Mouse (Mus musculus) liver, embryonic 11.5 days (tissue): ENCODE measurements at regions not wholly inside any gene's neighbourhood (a gene's known extent, or its start where the extent isn't known, plus 50 kb on each side); places are given as distances from the start of the nearest gene placed in this dataset.

Source experiments
- ATAC-seq: fragments of 200-750 bp; cut with Nextera tagmentation; replicated peaks from 2 replicates; pipeline ENCODE4 v1.8.0; 2017; ENCODE audit warnings: moderate number of reproducible peaks, mild to moderate bottlenecking, moderate TSS enrichment, moderate library complexity; ENCODE audit not compliant: low FRiP score
- DNase-seq: peaks from one replicate; pipeline ENCODE4 v3.0.0-alpha.2; 2017; ENCODE audit warnings: low spot score
- H3K27ac ChIP-seq: fragments of 300-500 bp; sonication (generic); 2 replicates; pipeline ENCODE4 v1.5.1; 2014; ENCODE audit warnings: mild to moderate bottlenecking, low read depth, low read length, control low read depth
- H3K27me3 ChIP-seq: fragments of 300-500 bp; sonication (generic); replicated peaks from 2 replicates; pipeline ENCODE4 v1.6.1; 2014; ENCODE audit warnings: low read length, mixed read lengths; ENCODE audit not compliant: control insufficient read depth, insufficient read depth
- H3K36me3 ChIP-seq: fragments of 300-500 bp; sonication (generic); 2 replicates; pipeline ENCODE4 v1.6.1; 2014; ENCODE audit warnings: mild to moderate bottlenecking, low read length, moderate library complexity, mixed read lengths; ENCODE audit not compliant: control insufficient read depth, insufficient read depth
- H3K4me1 ChIP-seq: fragments of 300-500 bp; sonication (generic); replicated peaks from 2 replicates; pipeline ENCODE4 v1.6.1; 2014; ENCODE audit warnings: low read length, mixed read lengths; ENCODE audit not compliant: control insufficient read depth, insufficient read depth
- H3K4me2 ChIP-seq: fragments of 300-500 bp; sonication (generic); 2 replicates; pipeline ENCODE4 v1.6.1; 2014; ENCODE audit warnings: mild to moderate bottlenecking, control low read depth, moderate library complexity
- H3K4me3 ChIP-seq: fragments of 300-500 bp; sonication (generic); 2 replicates; pipeline ENCODE4 v1.5.1; 2014; ENCODE audit warnings: low read depth, low read length, control low read depth
- H3K9ac ChIP-seq: fragments of 300-500 bp; sonication (generic); 2 replicates; pipeline ENCODE4 v1.6.1; 2014; ENCODE audit warnings: low read depth, low read length, control low read depth
- H3K9me3 ChIP-seq: fragments of 300-500 bp; sonication (generic); 2 replicates; pipeline ENCODE4 v1.6.1; 2016; ENCODE audit warnings: low read length, inconsistent platforms, mixed read lengths; ENCODE audit not compliant: control insufficient read depth
- whole genome bisulfite sequencing: fragments of 180-500 bp; shearing (Covaris S2); extraction: QIAGEN DNeasy Blood & Tissue Kit; methylation state at CpG from one replicate; pipeline ENCODE4 v1.1.7; 2014; 5-methylcytosine and 5-hydroxymethylcytosine counted together

DNA sequence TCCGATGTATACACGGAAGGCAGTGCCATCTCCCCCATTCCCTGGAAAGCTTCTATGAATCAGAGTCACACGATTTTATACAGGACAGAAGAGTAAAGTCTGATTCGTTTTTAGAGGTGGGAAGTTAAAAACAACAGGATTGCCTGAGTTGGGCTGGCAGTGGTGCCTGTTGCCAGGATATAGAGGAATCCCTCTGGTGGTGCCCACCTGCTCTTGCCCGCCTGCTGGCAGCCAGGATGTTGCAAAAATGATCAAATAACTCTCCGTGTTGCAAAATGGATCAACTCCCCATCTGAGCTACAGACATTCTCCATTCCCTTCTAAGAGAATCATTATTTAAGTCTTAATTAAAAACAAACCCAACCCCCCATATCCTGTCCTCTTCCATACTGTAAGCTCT is 414.0 kb downstream of the Prdm2 start:
- Histone ChIP-seq H3K4me2 (no peak overlapping the region), H3K4me1 (no peaks in the 10 kb centered on the region), H3K4me3 (no peak overlapping the region), H3K27ac (no peak overlapping the region), H3K9me3 (no peaks in the 10 kb centered on the region), H3K9ac (no peak overlapping the region), H3K27me3 (no peaks in the 10 kb centered on the region), H3K36me3 (no peaks in the 10 kb centered on the region)
- WGBS = 75% methylated on average over 6 of the region's 6 CpGs
- no peak for DNase-seq
- ATAC-seq = no peak

DNA sequence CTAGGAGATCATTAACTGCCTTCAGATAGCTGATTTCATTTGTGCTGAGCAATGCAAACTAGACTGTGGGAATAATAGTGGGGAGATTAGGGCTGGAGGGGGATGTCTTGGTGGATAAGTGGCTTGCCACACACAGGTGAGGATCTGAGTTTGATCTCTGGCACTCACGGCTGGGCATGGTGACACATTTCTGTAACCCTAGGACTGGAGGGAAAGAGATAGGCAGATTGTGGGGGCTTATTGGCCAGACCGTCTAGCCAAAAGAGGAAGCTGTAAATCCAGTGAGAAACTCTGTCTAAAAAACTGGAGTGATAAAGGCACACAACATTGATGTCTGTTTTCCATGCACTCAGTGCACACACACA is 420.2 kb downstream of the Prdm2 start:
- no peaks in the 10 kb centered on the region for H3K27me3 ChIP-seq
- no peak for DNase-seq
- no peak overlapping the region for H3K4me3 ChIP-seq
- 25% methylated on average over 2 of the region's 2 CpGs for WGBS
- no peak overlapping the region for H3K4me2 ChIP-seq
- H3K9ac ChIP-seq = no peak overlapping the region
- no peak for ATAC-seq
- no peak overlapping the region for H3K27ac ChIP-seq
- no peaks in the 10 kb centered on the region for H3K36me3 ChIP-seq
- no peaks in the 10 kb centered on the region for H3K4me1 ChIP-seq
- H3K9me3 ChIP-seq = no peaks in the 10 kb centered on the region

DNA sequence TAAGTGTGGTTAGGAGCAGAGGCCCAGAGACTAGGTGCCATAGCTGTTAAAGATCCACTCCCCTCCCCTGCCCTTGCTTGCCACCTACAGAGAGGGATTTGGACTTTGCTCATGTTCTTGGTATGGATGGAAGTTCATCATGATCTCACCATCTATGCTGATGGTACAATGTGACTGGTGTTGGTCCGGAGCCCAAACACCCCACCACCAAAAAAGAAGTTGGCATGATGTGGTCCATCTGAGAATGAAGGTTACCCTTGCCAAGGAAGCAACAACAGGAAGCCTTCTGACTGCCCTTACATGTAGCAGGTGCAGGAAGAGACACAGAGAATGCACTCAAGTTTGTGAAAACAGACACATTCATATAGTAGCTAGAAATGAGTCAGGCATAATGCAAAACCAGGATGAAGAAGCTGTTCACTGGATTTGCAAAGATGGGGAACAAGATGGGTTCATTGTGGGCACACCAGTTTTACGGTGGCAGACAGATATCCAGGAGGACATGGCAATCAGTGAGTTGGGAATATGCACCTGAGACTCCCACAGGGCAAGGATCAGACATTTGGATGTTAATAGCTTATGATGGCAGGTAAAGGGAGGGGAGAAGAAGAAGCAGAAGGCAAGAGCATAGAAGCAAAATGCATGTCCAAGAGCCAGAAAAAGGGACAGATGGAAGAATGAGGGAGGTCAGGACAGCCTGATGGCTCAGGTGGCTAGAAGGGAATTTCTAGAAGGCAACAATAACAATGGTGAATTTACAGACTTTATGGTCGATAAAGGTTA is 420.8 kb downstream of the Prdm2 start:
- Histone ChIP-seq H3K27ac (no peak overlapping the region), H3K9ac (no peak overlapping the region), H3K4me1 (no peaks in the 10 kb centered on the region), H3K4me3 (no peak overlapping the region), H3K27me3 (no peaks in the 10 kb centered on the region), H3K36me3 (no peaks in the 10 kb centered on the region), H3K9me3 (no peaks in the 10 kb centered on the region), H3K4me2 (no peak overlapping the region)
- DNase-seq (no peak), ATAC-seq (no peak)
- 64% methylated on average over 3 of the region's 3 CpGs for WGBS

DNA sequence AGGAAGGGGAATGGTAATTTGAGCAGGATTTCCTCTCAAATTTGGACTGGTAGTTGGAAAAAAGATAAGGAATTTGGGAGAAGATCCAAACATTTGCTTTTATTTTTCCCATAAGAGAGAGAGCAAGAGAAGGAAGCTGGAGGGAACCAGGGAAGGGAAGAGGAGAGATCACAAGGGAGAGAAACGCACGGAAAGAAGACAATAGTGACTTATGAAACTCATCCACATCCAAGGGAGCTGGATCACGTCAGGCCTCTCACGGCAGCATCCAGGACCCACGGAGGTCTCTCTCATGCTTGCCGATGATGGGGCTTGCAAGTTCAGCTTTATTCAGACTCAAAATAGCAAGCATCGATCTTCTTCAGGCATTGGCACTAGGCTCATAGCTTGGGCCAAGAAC is 423.7 kb downstream of the Prdm2 start:
- H3K4me3 ChIP-seq = no peak overlapping the region
- ATAC-seq (no peak), DNase-seq (no peak)
- no peaks in the 10 kb centered on the region for H3K9me3 ChIP-seq
- WGBS = 82% methylated on average over 7 of the region's 7 CpGs
- no peaks in the 10 kb centered on the region for H3K36me3 ChIP-seq
- H3K4me2 ChIP-seq = no peak overlapping the region
- H3K9ac ChIP-seq = no peak overlapping the region
- H3K4me1 ChIP-seq = no peaks in the 10 kb centered on the region
- H3K27ac ChIP-seq = no peak overlapping the region
- H3K27me3 ChIP-seq = no peaks in the 10 kb centered on the region

DNA sequence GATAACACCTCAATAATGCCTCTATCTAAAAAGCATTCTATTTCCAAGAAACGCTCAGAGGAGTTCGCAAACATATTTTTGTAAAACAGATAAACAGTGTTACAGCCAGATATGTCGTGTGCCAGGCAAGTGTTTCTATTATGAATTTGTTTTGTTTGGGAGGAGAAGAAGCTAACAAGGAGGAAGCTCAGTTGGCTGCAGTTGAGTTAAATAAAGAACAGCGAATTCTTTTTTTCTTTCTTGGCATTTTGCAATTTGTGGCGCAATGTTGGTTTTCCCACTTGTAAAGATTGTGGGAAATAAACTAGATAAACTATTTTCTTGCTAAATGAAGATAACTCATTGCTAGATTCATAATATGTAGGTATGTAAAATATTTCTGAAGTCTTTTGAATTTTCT is 427.4 kb downstream of the Prdm2 start:
- ATAC-seq (no peak), DNase-seq (no peak)
- Histone ChIP-seq H3K9me3 (no peaks in the 10 kb centered on the region), H3K36me3 (no peaks in the 10 kb centered on the region), H3K9ac (no peak overlapping the region), H3K27me3 (no peaks in the 10 kb centered on the region), H3K4me1 (no peaks in the 10 kb centered on the region), H3K4me3 (no peak overlapping the region), H3K27ac (no peak overlapping the region), H3K4me2 (no peak overlapping the region)
- WGBS = 80% methylated on average over 5 of the region's 5 CpGs

DNA sequence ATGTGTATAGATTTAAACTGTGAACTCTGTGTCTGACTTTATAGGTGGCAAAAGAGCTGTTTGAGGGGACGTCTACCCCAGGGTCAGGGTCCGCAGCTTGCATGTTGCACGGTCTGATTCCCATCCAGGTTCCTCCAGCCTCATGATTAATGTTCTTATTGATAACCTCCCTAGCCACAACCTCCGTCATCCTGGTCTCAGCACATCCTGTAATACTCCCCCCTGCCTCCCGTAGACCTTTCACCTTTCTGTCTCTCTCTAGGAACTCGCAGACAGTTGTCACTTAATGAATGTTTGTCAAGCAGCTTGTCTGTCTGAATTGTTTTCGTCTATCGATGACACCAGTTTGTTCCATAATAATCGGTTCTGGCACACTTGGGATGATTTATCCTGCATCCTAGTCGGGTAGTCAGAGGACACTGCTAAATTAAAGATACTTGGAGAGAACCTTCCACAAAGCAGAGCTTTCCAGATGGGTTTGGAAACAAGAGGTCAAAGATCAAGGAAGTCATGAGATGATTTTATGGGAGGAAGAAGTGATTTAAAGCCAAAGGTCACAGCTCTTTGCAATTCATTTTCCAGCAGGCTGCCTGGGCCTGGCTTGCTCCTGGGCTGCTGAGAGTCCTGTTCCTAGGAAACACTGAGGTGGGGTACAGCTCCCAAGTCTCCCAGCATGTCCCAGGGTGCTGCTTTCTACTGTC is 435.9 kb downstream of the Prdm2 start:
- ATAC-seq = no peak

DNA sequence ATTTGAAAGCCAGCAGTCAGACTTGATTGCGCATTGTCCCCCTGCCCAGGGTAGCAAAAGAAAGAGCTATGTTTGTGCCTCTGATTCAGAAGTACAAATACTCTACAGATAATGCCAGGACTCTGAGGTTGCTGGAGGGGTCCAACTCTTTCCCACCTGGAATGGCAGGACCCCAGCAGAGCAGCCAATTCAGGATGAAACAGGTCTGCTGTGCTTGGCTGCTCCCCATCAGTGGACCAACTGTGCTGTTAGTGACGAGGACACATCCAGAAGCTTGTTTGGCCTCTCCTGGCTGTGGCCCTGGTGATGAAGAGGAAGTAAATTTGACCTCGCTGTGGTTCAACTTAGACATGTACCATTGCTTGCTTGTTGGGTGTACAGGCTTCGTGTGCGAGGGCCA is 437.8 kb downstream of the Prdm2 start:
- no peaks in the 10 kb centered on the region for H3K27me3 ChIP-seq
- DNase-seq = no peak
- H3K27ac ChIP-seq = no peak overlapping the region
- no peak overlapping the region for H3K9ac ChIP-seq
- H3K4me2 ChIP-seq = no peak overlapping the region
- H3K36me3 ChIP-seq = no peaks in the 10 kb centered on the region
- H3K9me3 ChIP-seq = no peaks in the 10 kb centered on the region
- no peak for ATAC-seq
- no peak overlapping the region for H3K4me3 ChIP-seq
- 88% methylated on average over 5 of the region's 5 CpGs for WGBS
- H3K4me1 ChIP-seq = no peaks in the 10 kb centered on the region

More for the DNA sequence above, 435.9 kb downstream of the Prdm2 start:
- Histone ChIP-seq H3K4me2 (no peak overlapping the region), H3K9me3 (no peaks in the 10 kb centered on the region), H3K4me3 (no peak overlapping the region), H3K27me3 (no peaks in the 10 kb centered on the region), H3K9ac (no peak overlapping the region), H3K4me1 (no peaks in the 10 kb centered on the region), H3K36me3 (no peaks in the 10 kb centered on the region), H3K27ac (no peak overlapping the region)
- no peak for DNase-seq
- WGBS = 47% methylated on average over 10 of the region's 10 CpGs

DNA sequence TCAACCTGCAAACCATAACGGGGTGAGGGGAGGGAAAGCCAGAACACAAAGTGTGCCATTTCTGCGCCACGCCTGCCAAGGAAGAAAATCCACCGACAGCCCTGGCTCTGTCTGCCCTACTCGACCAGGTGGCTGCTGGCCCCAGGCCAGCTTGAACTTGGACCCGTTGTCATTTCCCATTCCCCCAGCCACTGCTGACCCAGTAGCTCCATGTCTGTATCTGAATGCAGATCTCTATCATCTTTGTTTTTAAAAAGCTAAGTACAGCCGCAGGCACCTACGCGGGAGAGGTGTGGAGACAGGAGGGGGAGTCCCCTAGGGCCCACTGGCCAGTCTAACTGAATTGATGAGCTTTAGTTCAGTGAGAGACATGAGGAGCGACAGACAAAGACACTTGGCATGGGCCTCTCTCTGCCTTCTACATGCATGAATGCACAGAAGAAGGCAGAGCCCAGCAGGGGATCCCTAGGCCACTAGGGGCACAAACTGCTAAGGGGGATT is 439.1 kb downstream of the Prdm2 start:
- no peak overlapping the region for H3K9ac ChIP-seq
- no peaks in the 10 kb centered on the region for H3K36me3 ChIP-seq
- no peak overlapping the region for H3K4me2 ChIP-seq
- no peaks in the 10 kb centered on the region for H3K9me3 ChIP-seq
- DNase-seq = no peak
- no peak overlapping the region for H3K4me3 ChIP-seq
- 78% methylated on average over 10 of the region's 10 CpGs for WGBS
- no peak for ATAC-seq
- no peaks in the 10 kb centered on the region for H3K27me3 ChIP-seq
- no peaks in the 10 kb centered on the region for H3K4me1 ChIP-seq
- H3K27ac ChIP-seq = no peak overlapping the region
